Mouse (Mus musculus) gastrocnemius, postnatal 4 days (tissue): ENCODE results near the gene Zfpl1. TPM values are rescaled to one million over a fixed set of nuclear protein-coding genes. Genes with fewer than 3 reads are reported as not detected.
"Not testable (repeated sequence)": the region's sequence is repeated elsewhere in the genome, so short reads cannot be mapped to it uniquely, and the experiment has no call there.

ENCODE experiments used
- DNase-seq, 2 experiments: peaks; one replicate each; pipeline ENCODE4 v3.0.0; 2021 to 2022; ENCODE audit warnings: low spot score in 2 of 2, mixed read lengths in 2 of 2
- total RNA-seq, 2 experiments: library from RNA; stranded (reverse); gene quantifications; 2 replicates each; pipeline ENCODE4 v1.2.3; 2021

The Zfpl1 gene
- total RNA-seq, 2 experiments from 2014 or later = 28.5 to 34.6 TPM

DNA sequence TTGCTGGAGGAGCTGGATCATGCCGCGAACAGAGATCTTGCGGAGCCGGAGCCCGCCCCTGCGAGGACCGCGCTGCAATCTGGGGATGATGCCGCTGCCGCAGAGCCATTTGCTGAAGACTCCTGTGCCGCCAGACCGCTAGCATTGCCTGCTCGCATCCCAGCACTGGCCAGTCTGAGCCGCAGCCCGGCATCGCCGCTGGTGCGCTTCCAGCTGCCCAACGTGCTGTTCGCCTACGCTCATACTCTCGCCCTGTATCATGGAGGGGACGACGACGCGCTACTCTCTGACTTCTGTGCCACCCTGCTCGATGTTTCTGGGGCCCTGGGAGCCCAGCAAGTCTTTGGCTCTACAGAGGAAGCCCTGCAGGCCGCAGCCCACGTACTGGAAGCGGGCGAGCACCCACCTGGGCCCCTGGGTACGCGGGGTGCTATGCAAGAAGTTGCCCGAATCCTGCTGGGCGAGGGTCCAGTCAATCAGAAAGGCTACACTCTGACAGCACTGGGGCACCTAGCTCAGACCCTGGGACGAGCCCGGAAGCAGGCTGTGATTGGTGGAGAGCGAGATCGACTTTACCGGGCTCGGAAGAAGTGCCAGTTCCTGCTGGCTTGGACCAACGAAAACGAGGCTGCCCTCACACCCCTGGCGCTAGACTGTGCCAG lies 23.0 kb downstream of the Zfpl1 start:
- peak in 1 of 2 experiments; percentile 45 for DNase-seq

DNA sequence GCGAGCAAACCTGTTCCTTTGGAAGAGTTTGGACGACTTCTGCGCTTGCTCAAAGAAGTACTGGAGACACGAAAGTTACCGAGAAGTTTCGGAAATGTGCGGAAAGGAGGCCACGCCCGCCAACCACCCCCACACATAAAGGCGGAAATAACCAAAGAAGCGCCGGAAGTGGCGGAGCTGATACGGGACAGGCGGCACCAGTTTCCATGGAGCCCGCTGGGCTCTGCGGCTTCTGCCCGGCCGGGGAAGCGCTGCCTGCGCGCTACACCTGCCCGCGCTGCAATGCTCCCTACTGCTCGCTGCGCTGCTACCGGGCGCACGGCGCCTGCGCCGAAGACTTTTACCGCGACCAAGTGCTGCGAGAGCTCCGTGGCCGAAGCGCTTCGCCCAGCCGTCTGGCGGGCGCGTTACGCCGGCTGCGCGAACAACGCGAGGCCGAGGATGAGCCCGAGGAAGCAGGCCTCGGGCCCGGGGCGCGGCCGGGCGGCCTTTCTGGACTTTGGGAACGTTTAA lies 23.7 kb downstream of the Zfpl1 start, which contains the start of gene Znhit2:
TSS of gene Znhit2 (plus strand) at position 172 of the 513 bp plus-strand sequence.
- DNase-seq = peak; percentile 75 to 92

- no peak for DNase-seq
Measured at GRCm38 (mm10) chr19:6058966-6059365, 25.8 kb downstream of the Zfpl1 start.

DNA sequence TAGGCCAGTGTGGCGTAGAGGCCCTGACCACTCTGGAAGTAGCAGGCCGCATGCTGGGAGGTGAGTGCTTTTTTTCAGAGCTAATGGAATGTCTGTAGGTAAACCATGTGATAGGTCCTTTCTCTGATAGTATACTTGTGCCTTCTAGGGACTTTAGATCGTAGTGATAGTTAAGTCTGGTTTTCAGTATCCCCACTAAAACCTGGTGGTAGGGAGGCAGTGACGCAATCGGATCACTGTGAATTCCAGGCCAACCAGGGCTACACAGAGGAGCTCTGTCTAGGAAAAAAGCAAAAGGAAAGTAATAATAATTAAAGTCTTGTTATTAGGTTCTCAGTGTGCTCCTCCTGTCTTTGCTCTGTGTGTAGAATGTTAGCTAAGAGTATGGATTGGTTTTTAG lies 26.2 kb downstream of the Zfpl1 start:
- no peak for DNase-seq

DNA sequence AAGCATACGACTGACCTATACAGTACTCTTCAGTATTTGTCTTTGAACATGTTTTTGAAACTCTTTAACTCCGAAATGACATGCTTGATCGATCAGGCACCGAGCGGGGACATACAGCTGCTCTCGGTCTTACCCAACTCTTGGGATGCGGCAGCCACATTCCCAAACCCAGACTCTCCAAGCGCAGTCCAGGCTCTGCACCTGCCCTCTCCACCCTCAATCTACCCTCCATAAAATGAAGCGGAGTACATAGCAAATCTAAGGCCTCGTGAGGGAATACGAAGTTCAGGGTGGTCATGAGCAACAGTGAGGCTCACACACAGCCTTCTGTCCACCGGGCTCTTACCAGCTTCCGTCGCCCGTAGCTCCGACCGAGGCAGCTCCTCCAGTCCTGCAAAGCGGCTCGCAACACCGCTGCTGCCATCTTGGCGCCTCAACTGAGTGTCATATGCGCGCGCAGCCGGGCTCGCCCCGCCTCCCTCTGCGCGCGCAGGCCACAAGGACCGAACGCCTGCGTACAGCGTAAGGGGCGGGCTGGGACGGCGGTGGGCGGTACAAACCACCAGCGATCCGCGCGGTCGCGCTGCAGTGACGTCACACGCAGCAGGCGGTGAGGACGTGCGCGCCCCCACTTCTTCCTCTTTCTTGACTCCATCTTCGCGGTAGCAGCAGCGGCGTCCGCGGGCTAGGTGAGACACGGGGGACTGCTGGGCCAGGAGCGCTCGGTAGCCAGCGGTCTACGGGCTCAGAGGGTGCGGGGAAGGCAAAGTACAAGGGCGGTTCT lies 27.3 kb downstream of the Zfpl1 start, which contains the start of the genes Mrpl49 and Fau:
TSS of gene Mrpl49 (minus strand) at position 473 of the 784 bp plus-strand sequence.
TSS of gene Fau (plus strand) at position 532 of the 784 bp plus-strand sequence.
- DNase-seq = peak; percentile 99

DNA sequence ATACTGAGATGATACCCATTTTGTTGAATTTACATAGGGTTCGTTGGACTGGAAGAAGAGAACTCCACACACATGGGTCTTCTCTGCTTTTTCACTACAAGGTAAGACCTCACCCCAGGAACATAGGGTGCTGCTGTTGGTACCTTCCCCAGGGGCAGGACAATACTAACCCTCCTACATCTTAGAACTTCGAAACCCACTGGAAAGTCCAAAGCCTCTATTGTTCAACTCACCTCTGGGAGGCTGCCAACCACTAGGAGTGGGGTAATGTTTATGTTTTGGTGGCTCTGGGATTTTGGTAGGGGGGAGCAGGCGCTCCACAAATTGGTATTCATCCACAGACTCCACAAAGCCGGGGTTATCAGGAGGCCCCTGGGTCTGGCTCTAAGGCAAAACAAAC lies 28.1 kb downstream of the Zfpl1 start:
- DNase-seq = no peak

GRCm38 (mm10) chr19:6054296-6054695 lies 30.5 kb downstream of the Zfpl1 start:
- DNase-seq = no peak

DNA sequence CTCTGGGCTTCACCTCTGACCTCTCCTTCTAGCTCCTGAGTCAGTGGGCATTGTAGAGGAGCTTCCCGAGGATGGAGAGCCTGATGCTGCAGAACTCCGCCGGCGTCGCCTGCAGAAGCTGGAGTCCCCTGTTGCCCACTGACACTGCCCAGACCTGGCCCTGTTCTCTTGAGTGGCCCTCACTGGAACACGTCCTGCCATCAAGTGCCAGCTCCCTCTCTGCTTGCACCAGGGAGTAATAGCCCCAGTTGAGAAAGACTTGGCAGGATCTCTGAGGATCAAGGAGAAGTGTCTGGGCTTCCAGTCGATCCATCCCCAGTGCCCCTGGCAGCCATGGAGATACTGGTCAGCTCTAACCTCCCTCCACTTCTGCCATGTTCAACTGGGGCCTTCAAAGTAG lies 32.2 kb downstream of the Zfpl1 start:
- DNase-seq = no peak

- DNase-seq = no peak
Measured at GRCm38 (mm10) chr19:6048681-6049410, 35.9 kb downstream of the Zfpl1 start.

- DNase-seq = no peak
Measured at GRCm38 (mm10) chr19:6047899-6048166, 36.9 kb downstream of the Zfpl1 start.

DNA sequence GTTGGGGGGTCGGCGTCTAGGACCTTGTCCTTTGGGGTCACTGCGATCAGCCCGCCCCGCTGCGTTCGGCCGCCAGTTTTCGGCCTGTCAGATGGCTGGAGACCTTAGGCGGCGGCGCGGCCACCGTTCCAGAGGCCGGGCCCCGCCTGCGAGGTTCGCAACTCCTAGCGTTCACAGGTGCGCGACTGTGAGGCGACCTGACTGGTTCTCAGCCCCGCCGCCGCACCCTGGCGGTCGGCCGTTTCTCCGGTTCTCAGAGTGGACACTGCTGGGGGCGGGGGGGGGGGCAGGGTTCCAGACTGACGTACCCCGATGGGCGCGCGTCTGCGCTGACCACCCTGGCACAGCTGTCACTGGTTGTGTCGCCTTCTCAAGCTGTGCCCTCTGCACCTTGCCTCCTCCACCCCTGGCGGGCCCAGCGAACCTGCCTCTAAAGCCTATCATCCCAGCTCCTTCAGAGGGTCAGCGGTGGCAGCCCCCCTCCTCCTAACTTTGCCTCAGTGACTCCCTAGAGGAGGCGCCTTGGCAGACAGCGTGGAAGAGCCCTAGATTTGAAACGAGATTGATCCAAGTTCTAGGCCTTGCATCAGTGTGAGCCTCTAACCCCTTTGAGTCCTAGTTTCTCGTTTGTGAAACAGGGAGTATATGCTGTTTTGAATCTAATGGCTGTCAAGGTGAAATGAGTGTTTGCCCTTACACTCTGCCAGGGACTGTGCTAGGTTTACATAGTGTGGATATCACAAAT lies 37.4 kb downstream of the Zfpl1 start:
- no peak for DNase-seq

DNA sequence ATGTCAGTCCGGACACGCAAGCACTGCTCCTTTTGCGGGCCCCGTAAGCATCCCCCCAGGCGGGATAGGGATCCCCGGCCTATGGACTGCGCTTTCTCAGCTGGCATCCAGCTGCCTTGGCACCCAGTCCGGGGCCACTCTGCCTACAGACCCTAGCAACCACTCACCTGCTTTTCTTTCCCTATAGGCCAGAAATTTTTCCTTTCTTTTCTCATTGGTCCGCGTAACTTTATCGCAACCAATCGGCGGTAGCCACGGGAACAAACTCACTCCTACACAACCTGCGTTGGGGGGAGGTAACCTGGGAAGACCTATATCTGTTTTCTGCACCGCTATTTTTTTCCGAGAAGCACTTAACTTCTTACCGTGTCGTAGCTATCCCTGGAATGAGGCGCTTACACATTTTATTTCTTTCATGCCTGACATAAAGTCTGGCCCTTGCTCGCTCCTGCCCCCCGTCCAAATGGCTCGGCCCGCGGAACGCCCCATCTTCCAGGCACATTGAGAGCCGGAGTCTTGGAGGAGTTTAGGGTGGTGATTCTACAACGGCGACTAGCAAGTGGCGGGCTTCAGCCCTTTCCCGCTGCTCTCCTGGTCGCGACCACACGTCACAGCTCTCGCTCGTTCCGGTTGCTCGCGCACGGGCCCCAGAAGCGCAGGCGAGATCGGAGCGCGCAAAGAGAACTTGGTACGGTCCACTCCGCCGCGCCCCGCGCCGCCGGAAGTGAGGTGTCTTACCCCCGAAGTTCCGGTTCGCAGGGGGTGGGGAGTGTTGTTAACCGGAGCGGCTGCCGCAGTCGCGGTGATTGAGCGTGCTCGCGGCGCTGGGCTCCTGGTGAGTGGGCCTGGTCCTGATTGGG lies 38.2 kb downstream of the Zfpl1 start, which contains the start of gene Syvn1:
TSS of gene Syvn1 (plus strand) at position 283 of the 860 bp plus-strand sequence.
- peak; percentile 76 to 91 for DNase-seq

DNA sequence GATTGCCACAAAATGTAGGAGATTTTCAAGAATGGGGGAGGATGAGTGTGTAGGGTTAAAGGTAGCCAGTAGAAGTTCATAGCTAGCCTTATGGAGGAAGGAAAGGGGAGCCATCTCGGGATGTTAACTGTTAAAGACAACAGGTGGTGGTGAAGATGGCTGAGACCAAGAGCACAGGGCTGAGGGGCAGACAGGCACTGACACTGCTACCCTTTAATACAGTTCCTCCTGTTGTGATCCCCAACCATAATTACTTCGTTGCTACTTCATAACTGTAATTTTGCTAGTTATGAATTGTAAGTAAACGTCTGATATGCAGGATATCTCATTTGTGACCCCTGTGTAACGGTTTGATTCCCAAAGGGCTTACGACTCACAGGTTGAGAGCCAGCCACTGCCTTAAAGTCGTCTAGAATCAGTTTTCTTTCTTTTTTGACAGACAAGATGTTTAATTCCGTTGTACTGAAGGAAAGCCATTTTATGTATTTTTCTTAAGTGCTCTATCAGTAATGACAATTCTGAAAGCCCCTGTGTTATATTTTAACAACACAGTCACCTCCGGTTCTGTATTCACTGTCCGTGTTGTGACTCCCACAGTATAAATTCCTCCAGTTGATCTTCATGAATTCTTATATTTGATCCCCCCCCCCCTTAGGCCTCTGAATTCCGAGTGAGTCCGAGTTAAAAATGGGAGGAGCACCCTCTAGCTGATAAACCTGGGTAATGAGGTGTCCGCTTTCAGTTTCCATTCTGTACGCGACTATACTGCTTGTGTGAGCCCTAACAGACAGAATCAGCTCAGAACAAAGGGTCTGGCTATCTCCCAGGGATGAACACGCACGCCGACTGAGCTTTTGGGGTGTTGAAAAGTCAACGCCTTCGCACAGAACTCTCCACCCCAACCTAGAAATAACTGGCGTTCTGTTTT lies 39.1 kb downstream of the Zfpl1 start:
- no peak for DNase-seq

DNA sequence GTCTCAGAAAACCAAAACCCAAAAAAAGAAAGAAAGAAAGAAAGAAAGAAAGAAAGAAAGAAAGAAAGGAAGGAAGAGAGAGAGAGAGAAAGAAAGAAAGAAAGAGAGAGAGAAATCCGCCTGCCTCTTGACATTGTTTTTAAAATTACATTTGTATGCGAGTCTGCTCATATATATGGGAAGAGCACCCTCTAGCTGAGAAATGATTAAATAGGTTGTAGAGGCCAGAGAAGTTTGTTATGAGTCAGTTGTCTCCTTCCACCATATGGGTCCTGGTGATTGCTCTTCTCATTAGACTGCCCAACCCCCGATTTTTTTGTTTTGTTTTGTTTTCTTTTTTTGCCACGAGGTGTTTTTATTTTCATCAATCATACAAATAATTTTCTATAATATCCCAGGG lies 40.7 kb downstream of the Zfpl1 start:
- not testable (repeated sequence) for DNase-seq

DNA sequence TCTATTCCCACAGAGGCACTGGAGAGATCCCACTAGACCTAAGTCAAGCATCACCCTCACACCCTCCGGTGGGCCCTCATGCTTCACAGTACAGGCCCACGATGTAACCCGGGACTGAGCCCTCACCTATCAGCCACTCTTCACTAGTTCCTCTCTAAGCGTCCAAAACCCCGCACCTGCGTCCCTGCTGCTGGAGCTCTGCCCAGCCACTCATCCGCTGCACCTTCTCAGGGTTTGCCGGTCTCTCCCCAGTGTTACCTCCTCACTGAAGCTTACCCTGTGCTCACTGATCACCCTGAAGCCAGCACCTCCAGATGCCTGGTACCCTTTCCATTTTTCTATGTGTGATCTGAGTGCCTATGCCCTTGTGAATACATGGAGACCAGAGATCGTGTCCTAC lies 42.5 kb downstream of the Zfpl1 start:
- no peak for DNase-seq

- no peak for DNase-seq
Measured at GRCm38 (mm10) chr19:6040002-6040401, 44.8 kb downstream of the Zfpl1 start.

DNA sequence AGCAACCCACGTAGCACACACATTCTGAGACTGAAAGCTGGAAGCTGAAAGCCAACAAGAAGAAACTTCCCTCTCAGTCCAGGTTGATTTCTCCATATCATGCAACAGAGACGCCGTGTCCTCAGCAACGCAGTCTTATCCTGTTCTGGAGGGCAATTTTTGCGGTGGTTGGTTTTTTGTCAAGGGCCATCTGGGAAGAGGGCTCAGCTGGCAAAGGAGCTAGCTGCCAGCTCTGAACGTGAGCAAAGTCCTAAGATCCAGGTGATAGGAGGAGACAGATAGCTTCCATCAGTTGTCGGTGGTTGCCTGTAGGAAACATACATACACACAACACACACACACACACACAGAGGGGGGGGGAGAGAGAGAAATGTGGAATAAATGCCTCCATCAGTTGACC lies 46.4 kb downstream of the Zfpl1 start:
- no peak for DNase-seq

DNA sequence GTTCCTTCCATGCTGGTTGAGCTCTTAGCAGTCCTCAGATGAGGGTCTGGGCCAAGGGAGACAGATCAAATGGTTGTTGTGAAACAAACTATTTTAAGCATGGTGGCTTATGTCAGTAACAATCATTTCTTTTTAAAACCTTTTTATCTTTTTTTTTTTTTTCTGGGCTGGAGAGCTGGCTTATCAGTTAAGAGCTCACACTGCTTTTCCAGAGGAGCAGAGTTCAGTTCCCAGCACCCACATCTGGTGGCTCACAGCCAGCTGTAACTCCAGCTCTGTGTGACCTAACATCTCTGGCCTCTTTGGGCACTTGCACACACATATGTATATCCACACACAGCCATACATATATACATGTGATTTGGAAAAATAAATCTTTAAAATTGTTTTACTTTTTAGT lies 47.1 kb downstream of the Zfpl1 start:
- DNase-seq = no peak
